Mouse (Mus musculus): ENCODE measurements around the gene Bcas2.

Gene Bcas2

GRCm38 (mm10) chr3:103171505-103172267, at the start of gene Bcas2:
Gene Bcas2, plus strand, starts transcription at chr3:103171655.
- peak; percentile 97 to 98 for DNase-seq

- no peak for DNase-seq
These were observed 47.8 kb upstream of the Bcas2 start for GRCm38 (mm10) chr3:103123636-103124035.

GRCm38 (mm10) chr3:103126138-103126537, 45.3 kb upstream of the Bcas2 start:
- DNase-seq, result no peak

GRCm38 (mm10) chr3:103127177-103127576, 44.3 kb upstream of the Bcas2 start:
- DNase-seq, result no peak

- no peak for DNase-seq
These were observed 43.7 kb upstream of the Bcas2 start for GRCm38 (mm10) chr3:103127721-103128120.

- DNase-seq, result no peak
These were observed 43.2 kb upstream of the Bcas2 start for GRCm38 (mm10) chr3:103128251-103128650.

- DNase-seq, result no peak
These were observed 41.9 kb upstream of the Bcas2 start for GRCm38 (mm10) chr3:103129367-103130159.

- peak; percentile 21 to 29 for DNase-seq
These were observed 41.2 kb upstream of the Bcas2 start for GRCm38 (mm10) chr3:103130236-103130751.

GRCm38 (mm10) chr3:103133098-103133497, 38.4 kb upstream of the Bcas2 start:
- DNase-seq, result no peak

GRCm38 (mm10) chr3:103136414-103137077, 34.9 kb upstream of the Bcas2 start:
- DNase-seq, result no peak

- DNase-seq, result peak; percentile 13 to 14
These were observed 32.4 kb upstream of the Bcas2 start for GRCm38 (mm10) chr3:103139047-103139446.

- DNase-seq, result peak in 1 of 2 experiments; percentile 26
These were observed 31.2 kb upstream of the Bcas2 start for GRCm38 (mm10) chr3:103140095-103140838.

- DNase-seq, result no peak
These were observed 30.2 kb upstream of the Bcas2 start for GRCm38 (mm10) chr3:103141287-103141686.

- DNase-seq, result no peak
These were observed 29.1 kb upstream of the Bcas2 start for GRCm38 (mm10) chr3:103142366-103142765.

- no peak for DNase-seq
These were observed 26.1 kb upstream of the Bcas2 start for GRCm38 (mm10) chr3:103145336-103145735.

GRCm38 (mm10) chr3:103145791-103146190, 25.7 kb upstream of the Bcas2 start:
- DNase-seq, result no peak

- no peak for DNase-seq
These were observed 24.9 kb upstream of the Bcas2 start for GRCm38 (mm10) chr3:103146330-103147166.

- no peak for DNase-seq
These were observed 23.7 kb upstream of the Bcas2 start for GRCm38 (mm10) chr3:103147775-103148174.

- DNase-seq, result no peak
These were observed 22.5 kb upstream of the Bcas2 start for GRCm38 (mm10) chr3:103148941-103149340.

GRCm38 (mm10) chr3:103153761-103154160, 17.7 kb upstream of the Bcas2 start:
- DNase-seq, result no peak

- no peak for DNase-seq
These were observed 12.1 kb upstream of the Bcas2 start for GRCm38 (mm10) chr3:103159232-103159900.

All from kidney, adult 8-10 months (tissue).